25 mouse cellular contexts compared by ENCODE assay signal in genomic region chr10:3801254-3801653, GRCm38 (mm10).
DNase-seq lines count a peak whose midpoint lies in the region; ATAC-seq and TF ChIP-seq lines count a peak whose summit lies in the region.
"Had no signal": no experiment of that assay in that cellular context is flagged by ENCODE, and none has a peak within 500 bp of the region (broad histone marks: within the 10 kb centered on the region; RNA-seq: fewer than 3 reads in every experiment).

No protein-coding gene starts in this region.

- TF ChIP-seq CTCF in heart, postnatal 0 days (IDR thresholded peaks at IDR 0.05; ENCODE audit: low read depth): 0 out of 2 replicates have a peak, but pooled peaks have one; percentile 5
- peak; percentile 10; the same call in 1 of the 2 replicates for TF ChIP-seq CTCF in left cerebral cortex, adult 2 months (IDR thresholded peaks at IDR 0.05)
- peak; percentile 3 for TF ChIP-seq CTCF in ES-Bruce4 (IDR thresholded peaks at IDR 0.05; ENCODE audit: low read depth, low read length)

- no peaks in the 10 kb centered on the region; the same call in 1 of the 2 replicates for H3K4me1 ChIP-seq in heart, postnatal 0 days (ENCODE audit: control insufficient read depth, insufficient read depth)
- H3K4me1 ChIP-seq in ES-Bruce4 (ENCODE audit: control insufficient read depth, insufficient read depth, low read length): no peaks in the 10 kb centered on the region
- H3K4me1 ChIP-seq: embryonic facial prominence, embryonic 15.5 days; forebrain, embryonic 15.5 days; hindbrain, embryonic 12.5 days; liver, embryonic 15.5 days had no signal

- no peak overlapping the region for H3K4me2 ChIP-seq in heart, postnatal 0 days (ENCODE audit: low read depth, low read length)
- H3K4me2 ChIP-seq: embryonic facial prominence, embryonic 15.5 days; forebrain, embryonic 15.5 days; heart, embryonic 11.5 days; hindbrain, embryonic 12.5 days; liver, embryonic 15.5 days; midbrain, embryonic 11.5 days had no signal

- intact Hi-C loops in left cerebral cortex, adult 2 months (cut with DNase I): loop anchor here (10.0 kb wide), 1 partner anchor 226 kb away; no protein-coding TSS in a partner anchor
- intact Hi-C loops in left cerebral cortex, postnatal 10 days (cut with DNase I): no loop called here
- intact Hi-C loops in heart, postnatal 36 days (cut with DNase I): loop anchor here (10.0 kb wide), 1 partner anchor 56 kb away; the partner anchor contains the start of gene Plekhg1

- no peaks in the 10 kb centered on the region for H3K27me3 ChIP-seq in heart, postnatal 0 days (ENCODE audit: control insufficient read depth, insufficient read depth, low read length)
- H3K27me3 ChIP-seq in ES-Bruce4 (ENCODE audit: control insufficient read depth, insufficient read depth, low read length, poor library complexity, severe bottlenecking): no peaks in the 10 kb centered on the region
- H3K27me3 ChIP-seq: embryonic facial prominence, embryonic 15.5 days; forebrain, embryonic 15.5 days; hindbrain, embryonic 12.5 days; liver, embryonic 15.5 days had no signal

- no peak for ATAC-seq in heart, postnatal 0 days (ENCODE audit: insufficient read depth, low read depth)
- ATAC-seq: forebrain, embryonic 15.5 days had no signal

- no peak for DNase-seq in heart, postnatal 0 days (ENCODE audit: low spot score)
- no peak for DNase-seq in heart, adult 18-20 months
- DNase-seq in left cerebral cortex, adult 2 months (ENCODE audit: extremely low spot score in 1 of 2, low spot score in 2 of 2): no peak
- DNase-seq in left cerebral cortex, postnatal 10 days (ENCODE audit: extremely low spot score in 1 of 2, low spot score in 2 of 2): no peak
- peak; percentile 58 for DNase-seq in ZHBTc4 (ENCODE audit: low read depth, low spot score)
- no peak for DNase-seq in heart, postnatal 36 days
- DNase-seq: adrenal gland, adult 2 months; cerebellum, adult 11 months; cerebellum, adult 9-11 months; gastrocnemius, postnatal 25 days; heart, postnatal 10 days; kidney, adult 2 months; layer of hippocampus, adult 9-11 months; liver; lung, postnatal 10 days; right cerebral cortex, postnatal 14 days; spleen, adult 18-20 months had no signal

- 0 out of 2 replicates have a peak, but pooled peaks cover 3% of the 10 kb centered on the region for H3K36me3 ChIP-seq in heart, postnatal 0 days (replicated peaks; ENCODE audit: control insufficient read depth, insufficient read depth, low read length)
- H3K36me3 ChIP-seq in ES-Bruce4 (ENCODE audit: control insufficient read depth, insufficient read depth, low read length, poor library complexity, severe bottlenecking): no peaks in the 10 kb centered on the region
- H3K36me3 ChIP-seq: embryonic facial prominence, embryonic 15.5 days; forebrain, embryonic 15.5 days; hindbrain, embryonic 12.5 days; limb, embryonic 10.5 days; liver, embryonic 15.5 days had no signal

- no peak overlapping the region for H3K4me3 ChIP-seq in heart, postnatal 0 days (ENCODE audit: low read depth, low read length)
- H3K4me3 ChIP-seq in left cerebral cortex, adult 2 months: no peak overlapping the region
- no peak overlapping the region for H3K4me3 ChIP-seq in ES-Bruce4 (ENCODE audit: low read depth, low read length)
- H3K4me3 ChIP-seq: embryonic facial prominence, embryonic 15.5 days; forebrain, embryonic 15.5 days; hindbrain, embryonic 12.5 days; limb, embryonic 10.5 days; liver, embryonic 15.5 days had no signal

- H3K9me3 ChIP-seq in heart, postnatal 0 days (replicated peaks; ENCODE audit: control insufficient read depth, low read length): no peaks in the 10 kb centered on the region
- H3K9me3 ChIP-seq in ES-Bruce4 (replicated peaks; ENCODE audit: control insufficient read depth, insufficient read depth, low read length, poor library complexity, severe bottlenecking): no peaks in the 10 kb centered on the region
- H3K9me3 ChIP-seq: embryonic facial prominence, embryonic 15.5 days; forebrain, embryonic 15.5 days; hindbrain, embryonic 12.5 days; limb, embryonic 10.5 days; liver, embryonic 15.5 days had no signal

- no peak for TF ChIP-seq EP300 in heart, postnatal 0 days (IDR thresholded peaks at IDR 0.05; ENCODE audit: low read depth)
- TF ChIP-seq EP300 in ES-Bruce4 (IDR thresholded peaks at IDR 0.05; ENCODE audit: insufficient read depth, low read depth, low read length): no peak

- 77% methylated on average over 6 of the region's 6 CpGs for WGBS in heart, postnatal 0 days

- TF ChIP-seq POLR2A in ES-Bruce4 (IDR thresholded peaks at IDR 0.05; ENCODE audit: insufficient read depth, low read length): no peak

- no peak overlapping the region for H3K9ac ChIP-seq in heart, postnatal 0 days (replicated peaks; ENCODE audit: low read depth, low read length)
- H3K9ac ChIP-seq in ES-Bruce4 (ENCODE audit: low read depth, poor library complexity, severe bottlenecking): no peak overlapping the region
- H3K9ac ChIP-seq: embryonic facial prominence, embryonic 15.5 days; forebrain, embryonic 15.5 days; hindbrain, embryonic 12.5 days; liver, embryonic 15.5 days had no signal

- H3K27ac ChIP-seq in heart, postnatal 0 days (ENCODE audit: low read depth): no peak overlapping the region
- no peak overlapping the region for H3K27ac ChIP-seq in left cerebral cortex, adult 2 months
- no peak overlapping the region for H3K27ac ChIP-seq in ES-Bruce4 (ENCODE audit: insufficient read depth, low read length)
- H3K27ac ChIP-seq: embryonic facial prominence, embryonic 15.5 days; forebrain, embryonic 15.5 days; hindbrain, embryonic 12.5 days; limb, embryonic 10.5 days; liver, embryonic 15.5 days had no signal
